Mouse (Mus musculus): ENCODE data around the gene Gadl1. TPM values are rescaled to one million over a fixed set of nuclear protein-coding genes. Genes with fewer than 3 reads are reported as not detected.

Gadl1 gene
- total and polyA plus RNA-seq, 2 experiments: not detected

DNA sequence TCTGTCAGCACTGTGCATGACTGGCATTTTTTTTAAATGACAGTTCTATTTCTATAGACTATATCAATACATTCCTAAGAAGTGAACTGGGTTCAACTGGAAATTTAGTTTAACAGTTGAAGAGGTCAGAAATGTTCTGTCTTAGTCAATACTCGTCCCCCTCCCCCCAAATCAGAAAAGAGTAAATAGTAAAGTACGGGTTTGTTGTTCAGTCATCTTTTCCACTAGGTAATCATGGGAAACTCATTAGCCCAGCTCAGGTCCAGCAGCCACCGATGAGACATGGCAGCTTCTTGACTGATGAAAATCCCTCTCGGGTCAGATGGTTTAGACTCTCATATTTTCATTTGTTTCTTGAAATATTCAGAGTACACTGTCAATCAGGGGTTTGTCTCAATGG is 166.9 kb downstream of the Gadl1 start:
- Histone ChIP-seq H3K4me1 (ENCODE audit: control insufficient read depth, insufficient read depth, low read length) (no peaks in the 10 kb centered on the region), H3K9ac (ENCODE audit: low read depth, low read length) (no peak overlapping the region), H3K4me3 (ENCODE audit: insufficient read depth, low read depth, low read length) (no peak overlapping the region), H3K36me3 (ENCODE audit: control insufficient read depth, insufficient read depth, low read length) (no peaks in the 10 kb centered on the region), H3K79me2 (ENCODE audit: control insufficient read depth, insufficient read depth, low read length) (no peaks in the 10 kb centered on the region), H3K27me3 (ENCODE audit: control insufficient read depth, insufficient read depth, low read length) (no peaks in the 10 kb centered on the region), H3K27ac (replicated peaks; ENCODE audit: insufficient read depth, low read depth, low read length) (no peak overlapping the region)
- TF ChIP-seq POLR2A (IDR thresholded peaks at IDR 0.05; ENCODE audit: extremely low read depth, insufficient read depth, low read length): no peak
- no peak for TF ChIP-seq CTCF (IDR thresholded peaks at IDR 0.05; ENCODE audit: low read depth, low read length)
- 65% methylated on average over 4 of the region's 4 CpGs for WGBS
- no peak for DNase-seq (ENCODE audit: extremely low read depth, low read depth, low spot score)

DNA sequence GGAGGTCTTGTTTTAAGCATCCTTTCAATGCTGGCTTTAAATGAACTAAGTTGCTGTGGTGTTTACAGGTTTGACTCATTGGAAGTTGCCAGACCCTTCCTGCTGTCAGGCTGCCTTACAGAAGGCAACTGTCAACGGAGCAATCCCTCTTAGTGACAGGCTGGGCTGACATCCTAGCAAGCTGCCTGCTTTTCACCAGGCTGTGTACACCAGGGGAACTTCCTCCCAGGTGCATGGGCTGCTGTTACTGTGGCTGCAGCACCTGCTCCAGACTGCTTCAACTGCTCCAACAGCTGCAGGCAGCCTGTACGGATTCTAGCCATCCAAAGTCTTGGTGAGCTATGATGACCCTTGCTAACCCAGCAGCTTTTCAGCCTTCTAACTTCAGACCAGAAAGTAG is 167.7 kb downstream of the Gadl1 start:
- TF ChIP-seq POLR2A (IDR thresholded peaks at IDR 0.05; ENCODE audit: extremely low read depth, insufficient read depth, low read length) (no peak), CTCF (IDR thresholded peaks at IDR 0.05; ENCODE audit: low read depth, low read length) (no peak)
- no peak for DNase-seq (ENCODE audit: extremely low read depth, low read depth, low spot score)
- WGBS: 78% methylated on average over 2 of the region's 2 CpGs

DNA sequence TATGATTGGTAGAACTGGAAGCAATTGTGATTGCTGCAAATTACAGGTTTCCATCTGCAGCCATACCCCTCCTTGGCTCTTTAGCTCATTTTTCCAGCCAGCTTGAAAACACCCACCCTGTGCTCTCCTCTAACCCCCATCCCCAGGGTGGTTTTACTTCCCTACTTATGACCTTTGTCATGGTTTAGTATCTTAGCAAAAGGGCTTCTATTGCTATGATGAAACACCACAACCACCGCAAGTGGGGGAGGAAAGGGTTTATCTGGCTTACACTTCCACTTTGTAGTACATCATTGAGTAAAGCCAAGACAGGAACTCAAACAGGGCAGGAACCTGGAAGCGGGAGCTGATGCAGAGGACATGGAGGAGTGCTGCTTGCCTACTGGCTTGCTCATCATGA is 168.2 kb downstream of the Gadl1 start:
- no peaks in the 10 kb centered on the region for H3K79me2 ChIP-seq (ENCODE audit: control insufficient read depth, insufficient read depth, low read length)
- no peak overlapping the region for H3K4me3 ChIP-seq (ENCODE audit: insufficient read depth, low read depth, low read length)
- H3K27me3 ChIP-seq (ENCODE audit: control insufficient read depth, insufficient read depth, low read length): no peaks in the 10 kb centered on the region
- TF ChIP-seq POLR2A (IDR thresholded peaks at IDR 0.05; ENCODE audit: extremely low read depth, insufficient read depth, low read length) (no peak), CTCF (IDR thresholded peaks at IDR 0.05; ENCODE audit: low read depth, low read length) (no peak)
- no peak overlapping the region for H3K9ac ChIP-seq (ENCODE audit: low read depth, low read length)
- H3K27ac ChIP-seq (replicated peaks; ENCODE audit: insufficient read depth, low read depth, low read length): no peak overlapping the region
- H3K4me1 ChIP-seq (ENCODE audit: control insufficient read depth, insufficient read depth, low read length): no peaks in the 10 kb centered on the region
- H3K36me3 ChIP-seq (ENCODE audit: control insufficient read depth, insufficient read depth, low read length): no peaks in the 10 kb centered on the region
- no peak for DNase-seq (ENCODE audit: extremely low read depth, low read depth, low spot score)
- WGBS: 74% methylated on average over 2 of the region's 2 CpGs

More for the DNA sequence above, 167.7 kb downstream of the Gadl1 start:
- Histone ChIP-seq H3K36me3 (ENCODE audit: control insufficient read depth, insufficient read depth, low read length) (no peaks in the 10 kb centered on the region), H3K27ac (replicated peaks; ENCODE audit: insufficient read depth, low read depth, low read length) (no peak overlapping the region), H3K9ac (ENCODE audit: low read depth, low read length) (no peak overlapping the region), H3K4me3 (ENCODE audit: insufficient read depth, low read depth, low read length) (no peak overlapping the region), H3K79me2 (ENCODE audit: control insufficient read depth, insufficient read depth, low read length) (no peaks in the 10 kb centered on the region), H3K4me1 (ENCODE audit: control insufficient read depth, insufficient read depth, low read length) (no peaks in the 10 kb centered on the region), H3K27me3 (ENCODE audit: control insufficient read depth, insufficient read depth, low read length) (no peaks in the 10 kb centered on the region)

DNA sequence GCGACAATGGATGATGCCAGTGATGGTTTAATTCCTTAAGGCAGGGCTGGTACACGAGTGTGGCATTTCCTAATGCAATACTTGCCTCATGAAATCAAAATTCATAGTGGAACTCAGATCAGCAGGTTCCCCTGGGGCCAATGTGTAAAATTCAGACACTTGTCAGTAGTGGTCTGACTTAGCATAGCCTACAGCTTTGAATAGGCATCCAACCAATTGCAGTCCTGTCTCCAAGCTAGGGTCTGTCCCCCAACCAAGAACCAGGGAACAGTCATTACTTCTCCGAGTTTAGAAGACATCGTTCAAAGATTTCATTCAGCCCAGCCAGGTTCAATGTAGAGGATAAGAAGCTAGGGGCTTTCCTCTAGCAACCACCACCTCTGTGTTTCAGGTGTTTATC is 172.5 kb downstream of the Gadl1 start:
- no peaks in the 10 kb centered on the region for H3K36me3 ChIP-seq (ENCODE audit: control insufficient read depth, insufficient read depth, low read length)
- DNase-seq (ENCODE audit: extremely low read depth, low read depth, low spot score): no peak
- no peak overlapping the region for H3K4me3 ChIP-seq (ENCODE audit: insufficient read depth, low read depth, low read length)
- TF ChIP-seq CTCF (IDR thresholded peaks at IDR 0.05; ENCODE audit: low read depth, low read length): no peak
- no peak for TF ChIP-seq POLR2A (IDR thresholded peaks at IDR 0.05; ENCODE audit: extremely low read depth, insufficient read depth, low read length)
- no peak overlapping the region for H3K9ac ChIP-seq (ENCODE audit: low read depth, low read length)
- no peaks in the 10 kb centered on the region for H3K27me3 ChIP-seq (ENCODE audit: control insufficient read depth, insufficient read depth, low read length)
- no peaks in the 10 kb centered on the region for H3K79me2 ChIP-seq (ENCODE audit: control insufficient read depth, insufficient read depth, low read length)
- H3K27ac ChIP-seq (replicated peaks; ENCODE audit: insufficient read depth, low read depth, low read length): no peak overlapping the region
- WGBS: 87% methylated on average over 4 of the region's 4 CpGs
- H3K4me1 ChIP-seq (ENCODE audit: control insufficient read depth, insufficient read depth, low read length): peaks cover 12% of the 10 kb centered on the region

DNA sequence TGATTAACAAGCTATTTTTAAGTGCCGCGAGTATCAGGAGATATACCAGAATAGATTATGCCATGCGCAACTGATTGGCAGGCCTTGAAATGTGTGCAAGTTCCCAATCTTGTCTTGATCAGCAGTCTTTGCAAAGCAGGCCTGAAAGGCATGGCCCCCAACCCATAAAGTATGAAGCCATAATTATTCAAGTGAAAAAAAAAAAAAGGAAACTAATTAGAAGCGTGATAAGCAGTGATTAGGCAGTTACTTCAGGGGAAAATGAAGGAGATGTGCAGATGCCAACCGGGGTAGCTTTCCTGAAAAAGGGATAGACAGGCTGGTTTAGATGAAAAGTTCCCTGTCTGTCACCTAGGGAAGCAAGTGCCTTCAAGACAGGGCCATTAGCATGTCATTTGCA is 174.0 kb downstream of the Gadl1 start:
- Histone ChIP-seq H3K9ac (ENCODE audit: low read depth, low read length) (no peak overlapping the region), H3K79me2 (ENCODE audit: control insufficient read depth, insufficient read depth, low read length) (no peaks in the 10 kb centered on the region), H3K4me1 (ENCODE audit: control insufficient read depth, insufficient read depth, low read length) (peaks cover 12% of the 10 kb centered on the region), H3K27ac (replicated peaks; ENCODE audit: insufficient read depth, low read depth, low read length) (no peak overlapping the region), H3K4me3 (ENCODE audit: insufficient read depth, low read depth, low read length) (no peak overlapping the region), H3K36me3 (ENCODE audit: control insufficient read depth, insufficient read depth, low read length) (no peaks in the 10 kb centered on the region), H3K27me3 (ENCODE audit: control insufficient read depth, insufficient read depth, low read length) (no peaks in the 10 kb centered on the region)
- no peak for DNase-seq (ENCODE audit: extremely low read depth, low read depth, low spot score)
- TF ChIP-seq CTCF (IDR thresholded peaks at IDR 0.05; ENCODE audit: low read depth, low read length) (no peak), POLR2A (IDR thresholded peaks at IDR 0.05; ENCODE audit: extremely low read depth, insufficient read depth, low read length) (no peak)
- WGBS: 95% methylated on average over 5 of the region's 5 CpGs

DNA sequence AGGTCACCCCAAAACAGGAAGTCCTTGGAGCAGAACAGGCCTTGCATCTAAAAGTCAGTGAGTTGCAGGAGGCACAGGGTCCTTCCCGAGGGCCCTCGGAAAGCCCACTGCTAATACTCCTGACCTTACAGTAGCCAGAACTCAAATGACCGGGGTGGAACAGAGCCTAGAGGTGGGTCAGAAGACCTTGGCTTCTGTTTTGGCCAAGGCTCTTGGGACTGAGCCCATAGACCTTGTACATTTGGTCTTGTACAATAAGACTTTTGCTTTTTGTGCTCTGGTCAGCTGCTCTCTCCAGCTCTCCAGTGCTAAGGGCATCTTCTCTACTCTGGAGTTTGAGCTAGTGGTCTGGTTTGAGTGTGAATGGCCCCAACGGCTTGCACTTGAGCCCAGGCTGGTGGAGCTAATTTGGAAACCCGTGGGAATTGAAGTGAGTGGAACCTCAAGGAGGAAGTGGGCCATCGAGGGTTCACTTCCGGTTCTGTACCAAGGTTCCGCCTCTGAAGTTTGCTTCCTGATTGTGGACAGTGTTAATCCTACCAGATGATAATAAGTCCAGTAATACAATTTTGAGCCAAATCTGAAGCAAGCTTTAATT is 174.6 kb downstream of the Gadl1 start:
- H3K27me3 ChIP-seq (ENCODE audit: control insufficient read depth, insufficient read depth, low read length): no peaks in the 10 kb centered on the region
- 51% methylated on average over 8 of the region's 8 CpGs for WGBS
- DNase-seq (ENCODE audit: extremely low read depth, low read depth, low spot score): peak; percentile 75
- peaks cover 12% of the 10 kb centered on the region for H3K4me1 ChIP-seq (ENCODE audit: control insufficient read depth, insufficient read depth, low read length)
- H3K4me3 ChIP-seq (ENCODE audit: insufficient read depth, low read depth, low read length): no peak overlapping the region
- no peaks in the 10 kb centered on the region for H3K36me3 ChIP-seq (ENCODE audit: control insufficient read depth, insufficient read depth, low read length)
- no peaks in the 10 kb centered on the region for H3K79me2 ChIP-seq (ENCODE audit: control insufficient read depth, insufficient read depth, low read length)
- TF ChIP-seq CTCF (IDR thresholded peaks at IDR 0.05; ENCODE audit: low read depth, low read length) (no peak), POLR2A (IDR thresholded peaks at IDR 0.05; ENCODE audit: extremely low read depth, insufficient read depth, low read length) (no peak)
- peak overlapping the region; percentile 67 for H3K27ac ChIP-seq (replicated peaks; ENCODE audit: insufficient read depth, low read depth, low read length)
- no peak overlapping the region for H3K9ac ChIP-seq (ENCODE audit: low read depth, low read length)
